Mouse (Mus musculus): ENCODE measurements at regions not wholly inside any gene's neighbourhood (a gene's known extent, or its start where the extent isn't known, plus 50 kb on each side); places are given as distances from the start of the nearest gene placed in this dataset.

DNA sequence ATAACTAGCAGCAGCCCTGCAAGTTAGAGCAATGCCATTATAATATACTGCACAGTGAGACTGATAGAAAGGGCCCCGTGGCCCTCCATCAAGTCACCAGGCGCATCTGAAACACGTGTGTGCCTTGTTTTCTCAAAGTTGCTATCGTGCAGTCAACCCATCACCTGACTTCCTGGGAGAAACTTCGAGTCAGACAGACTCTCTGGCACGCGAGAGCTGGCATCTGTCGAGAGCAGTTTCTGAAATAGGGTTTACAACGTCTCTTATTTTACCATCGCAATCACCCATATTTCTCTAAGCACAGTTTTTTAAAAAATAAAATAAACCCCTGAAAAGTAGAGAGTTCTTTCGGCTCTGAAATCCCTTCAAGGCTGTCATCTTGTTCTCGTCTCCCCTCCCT lies 169.8 kb downstream of the 3110018I06Rik start:
- no peak for DNase-seq (ENCODE audit: low read depth, low spot score)

DNA sequence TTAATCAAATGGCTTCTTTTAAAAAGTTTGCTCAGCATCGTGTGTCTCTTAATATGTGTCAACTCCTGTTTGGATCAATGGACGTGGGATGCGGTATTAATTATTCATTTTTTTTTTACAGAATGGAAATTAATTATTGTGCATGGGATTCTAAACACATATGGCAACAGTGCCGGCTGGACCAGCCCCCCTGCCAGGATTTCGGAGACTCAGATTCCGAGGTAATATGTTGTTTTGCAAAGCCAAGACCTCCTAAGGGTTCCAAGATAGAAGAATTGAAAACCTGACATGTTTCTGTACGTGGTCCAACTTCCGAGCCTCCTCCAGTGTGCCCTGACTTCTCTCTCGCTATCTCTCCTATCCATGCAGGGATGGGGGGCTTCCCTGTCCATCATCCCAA lies 170.4 kb downstream of the 3110018I06Rik start:
- DNase-seq (ENCODE audit: low read depth, low spot score) = no peak

- DNase-seq (ENCODE audit: low read depth, low spot score) = no peak
Observed at GRCm38 (mm10) chr12:107662624-107663023, 174.2 kb downstream of the 3110018I06Rik start.

- no peak for DNase-seq (ENCODE audit: low read depth, low spot score)
Observed at GRCm38 (mm10) chr12:107667836-107668235, 179.4 kb downstream of the 3110018I06Rik start.

DNA sequence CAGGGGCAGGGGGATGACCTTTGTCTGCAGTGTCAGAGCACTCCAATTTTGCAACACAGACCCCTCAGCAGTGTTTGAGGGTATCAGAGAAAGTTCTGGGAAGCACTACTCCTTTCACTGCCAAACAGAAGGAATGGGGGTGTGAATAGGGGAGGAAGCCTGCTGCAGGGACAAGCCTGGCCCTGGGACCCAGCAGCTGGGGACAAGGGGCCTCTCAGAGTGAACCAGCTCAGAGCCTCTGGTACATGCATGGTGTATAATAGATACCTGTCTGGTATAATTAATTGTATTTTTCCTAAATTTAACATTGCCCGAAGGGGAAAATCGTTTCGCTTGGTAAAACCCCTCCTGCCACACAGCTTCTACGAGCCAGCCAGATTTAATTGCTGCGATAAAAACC lies 180.6 kb downstream of the 3110018I06Rik start:
- DNase-seq (ENCODE audit: low read depth, low spot score) = no peak

DNA sequence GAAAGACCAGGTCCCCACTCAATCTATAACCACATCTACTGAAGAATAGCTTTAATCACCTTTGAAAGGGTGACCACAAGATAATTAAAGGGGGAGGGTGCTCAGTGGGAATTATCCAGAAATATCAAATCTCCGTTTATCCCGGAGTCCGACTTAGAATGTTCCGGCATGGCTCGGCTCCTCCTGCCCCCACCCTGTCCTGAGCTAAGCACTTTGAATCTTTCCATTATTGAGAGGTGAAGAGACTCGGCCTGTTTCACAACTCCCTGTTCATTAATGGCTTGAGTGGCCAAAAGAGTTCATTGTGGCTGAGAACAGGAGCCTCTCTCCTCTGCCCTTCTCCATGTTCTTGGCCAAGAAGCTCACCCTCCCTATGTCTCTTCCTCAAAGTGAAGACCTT lies 181.0 kb downstream of the 3110018I06Rik start:
- DNase-seq (ENCODE audit: low read depth, low spot score) = no peak

DNA sequence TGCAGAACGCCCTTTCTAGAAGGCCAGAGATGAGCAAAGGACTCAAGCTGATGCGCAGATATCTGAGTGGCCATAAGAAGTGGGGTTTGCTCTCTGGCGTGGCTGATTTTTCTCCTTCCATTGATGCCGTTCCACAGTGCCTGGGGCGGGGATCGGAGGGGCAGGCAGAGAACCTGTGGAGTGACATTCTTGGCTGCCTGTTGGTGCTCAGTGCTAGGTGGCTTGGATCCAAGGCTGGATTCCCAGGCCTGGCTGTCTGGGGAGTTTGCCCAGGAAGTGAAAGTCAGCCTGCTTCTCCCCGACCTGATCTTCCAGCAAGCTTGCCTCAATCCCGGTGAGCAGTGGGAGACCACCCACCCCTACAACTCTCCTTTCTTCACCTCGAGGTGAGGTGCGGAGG lies 181.5 kb downstream of the 3110018I06Rik start:
- no peak for DNase-seq (ENCODE audit: low read depth, low spot score)

GRCm38 (mm10) chr12:107677076-107677475 lies 188.6 kb downstream of the 3110018I06Rik start:
- DNase-seq (ENCODE audit: low read depth, low spot score) = no peak

DNA sequence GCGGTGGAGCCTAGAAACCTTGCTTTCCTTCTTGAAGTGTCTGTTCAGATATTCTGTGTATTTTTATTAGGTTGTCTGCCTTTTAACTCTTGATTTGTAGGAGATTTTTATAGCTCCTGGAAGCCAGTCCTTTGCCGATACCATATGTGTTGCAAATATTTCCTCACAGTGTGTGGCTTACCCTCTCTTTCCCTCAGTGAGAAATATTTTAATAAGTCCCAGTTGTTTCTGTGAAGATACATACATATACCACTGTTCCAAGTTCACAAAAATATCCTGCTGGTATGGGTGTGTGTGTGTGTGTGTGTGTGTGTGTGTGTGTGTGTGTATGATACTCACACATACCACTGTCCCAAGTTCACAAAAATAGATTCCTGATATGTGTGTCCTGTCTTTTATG lies 199.0 kb downstream of the 3110018I06Rik start:
- no peak for DNase-seq (ENCODE audit: low read depth, low spot score)

DNA sequence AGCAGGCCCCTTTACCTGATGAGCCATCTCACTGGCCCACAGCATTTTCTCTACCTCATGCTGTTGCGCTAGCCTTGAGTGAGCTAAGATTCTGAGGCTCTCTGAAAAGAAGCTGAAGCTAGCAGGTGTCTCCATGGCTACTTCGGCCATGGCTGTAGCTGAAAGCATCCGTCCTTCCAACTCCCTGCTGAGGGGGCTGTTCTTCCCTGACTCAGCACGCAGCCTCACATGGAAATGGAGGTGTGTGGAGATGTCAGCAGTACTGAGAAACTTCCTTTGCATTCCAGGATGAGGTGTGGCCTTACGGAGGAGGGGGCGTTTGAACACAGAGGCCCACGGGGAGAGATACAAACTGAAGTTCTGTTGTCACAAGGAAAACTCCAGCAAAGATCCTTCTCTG lies 201.0 kb downstream of the 3110018I06Rik start:
- no peak for DNase-seq (ENCODE audit: low read depth, low spot score)

DNA sequence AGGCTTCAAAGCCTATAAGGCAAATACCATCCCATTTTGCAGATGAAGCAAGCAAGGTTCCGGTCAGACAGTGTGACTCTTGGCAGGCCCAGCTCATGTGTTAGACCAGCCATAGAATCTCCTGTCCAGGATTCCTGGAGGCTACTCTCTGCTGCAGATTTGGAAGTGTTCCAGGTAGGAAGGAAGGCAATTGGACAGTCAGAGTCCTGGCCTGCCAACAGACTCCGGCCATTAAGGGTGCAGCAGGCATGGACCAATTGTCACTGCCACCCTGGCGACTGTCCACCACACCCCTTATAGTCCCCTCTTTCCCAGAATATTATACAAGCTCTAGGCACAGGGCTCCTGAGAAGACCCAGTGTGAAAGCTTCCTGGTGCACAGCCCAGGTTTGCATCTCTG lies 201.6 kb downstream of the 3110018I06Rik start:
- no peak for DNase-seq (ENCODE audit: low read depth, low spot score)

- DNase-seq (ENCODE audit: low read depth, low spot score) = no peak
Observed at GRCm38 (mm10) chr12:107693693-107694092, 205.3 kb downstream of the 3110018I06Rik start.

GRCm38 (mm10) chr12:107695014-107695413 lies 206.6 kb downstream of the 3110018I06Rik start:
- DNase-seq (ENCODE audit: low read depth, low spot score) = no peak

- DNase-seq (ENCODE audit: low read depth, low spot score) = no peak
Observed at GRCm38 (mm10) chr12:107695438-107696267, 207.2 kb downstream of the 3110018I06Rik start.

- no peak for DNase-seq (ENCODE audit: low read depth, low spot score)
Observed at GRCm38 (mm10) chr12:107700317-107700716, 211.9 kb downstream of the 3110018I06Rik start.

DNA sequence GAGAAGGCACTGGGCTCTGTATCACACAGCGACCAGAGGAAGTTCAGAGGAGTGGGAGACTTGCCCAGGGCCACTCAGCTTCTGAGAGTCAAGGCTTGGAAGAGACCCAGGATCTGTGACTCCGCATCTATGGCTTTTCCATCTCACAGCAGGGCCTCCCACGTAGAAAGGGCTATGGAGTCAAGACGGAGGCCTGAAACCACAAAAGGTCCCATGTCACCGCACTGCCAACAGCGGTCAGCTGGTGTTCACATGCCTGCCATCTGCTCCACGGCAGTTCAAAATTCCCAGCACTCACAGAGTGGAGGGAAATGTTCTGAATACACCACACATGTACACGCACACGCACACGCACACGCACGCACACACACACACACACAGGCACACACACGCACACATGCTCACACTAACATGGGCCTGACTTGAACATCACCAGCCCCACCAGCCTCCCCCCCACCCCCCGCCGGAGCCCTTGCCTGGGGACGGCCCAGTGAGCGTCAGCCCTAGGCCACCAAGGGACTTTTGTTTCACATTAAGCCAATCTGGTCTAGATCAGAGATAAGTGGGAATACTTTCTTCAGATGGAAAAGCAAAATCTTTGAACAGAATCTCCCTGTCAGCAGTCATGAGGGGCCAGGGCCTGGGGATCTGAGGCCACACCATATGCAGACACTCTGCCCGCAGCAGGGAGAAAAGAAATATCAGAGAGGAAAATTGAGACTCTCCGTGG lies 212.6 kb downstream of the 3110018I06Rik start:
- DNase-seq (ENCODE audit: low read depth, low spot score) = no peak

GRCm38 (mm10) chr12:107708812-107709211 lies 220.4 kb downstream of the 3110018I06Rik start:
- no peak for DNase-seq (ENCODE audit: low read depth, low spot score)

- DNase-seq (ENCODE audit: low read depth, low spot score) = no peak
Observed at GRCm38 (mm10) chr12:107711017-107711416, 222.6 kb downstream of the 3110018I06Rik start.

DNA sequence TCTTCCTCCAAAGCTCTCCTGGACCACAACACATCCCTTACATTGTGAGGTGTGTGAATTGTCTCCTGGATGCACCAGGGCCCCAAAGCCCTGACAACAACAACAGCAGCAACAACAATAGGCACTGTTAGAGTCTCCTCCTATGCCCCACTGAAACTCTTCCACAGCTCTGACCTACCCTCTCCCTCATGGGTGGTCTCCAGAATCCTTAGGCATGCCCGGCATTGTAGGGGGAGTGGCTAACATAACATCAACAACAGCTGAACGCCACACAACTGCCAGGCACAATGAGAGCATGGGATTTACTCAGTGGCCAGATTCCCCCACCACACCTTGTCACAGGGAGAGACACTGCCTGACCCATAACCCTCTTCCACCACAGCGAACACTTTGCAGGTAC lies 223.2 kb downstream of the 3110018I06Rik start:
- DNase-seq (ENCODE audit: low read depth, low spot score) = no peak

DNA sequence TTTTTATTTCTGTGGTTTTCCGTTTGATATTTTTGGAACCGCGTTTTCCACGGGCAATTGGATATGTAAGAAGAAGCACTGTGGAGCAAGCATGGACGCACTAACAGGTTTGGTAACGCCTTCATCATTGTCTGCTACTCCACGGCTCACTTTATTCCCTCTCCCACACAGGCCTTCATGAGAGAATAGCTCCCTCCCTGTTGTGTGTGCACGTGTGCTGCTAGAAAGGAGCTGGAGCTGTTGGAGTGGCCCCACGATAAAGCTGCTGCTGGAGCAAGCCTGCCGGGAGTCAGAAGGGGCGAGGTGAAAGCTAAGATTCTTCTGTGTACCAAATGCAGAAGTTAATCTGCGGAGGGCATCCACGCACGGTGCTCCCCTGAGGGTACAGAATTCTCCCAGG lies 224.8 kb downstream of the 3110018I06Rik start:
- no peak for DNase-seq (ENCODE audit: low read depth, low spot score)

GRCm38 (mm10) chr12:107714846-107715245 lies 226.4 kb downstream of the 3110018I06Rik start:
- DNase-seq (ENCODE audit: low read depth, low spot score) = no peak

GRCm38 (mm10) chr12:107715871-107716270 lies 227.4 kb downstream of the 3110018I06Rik start:
- DNase-seq (ENCODE audit: low read depth, low spot score) = no peak

DNA sequence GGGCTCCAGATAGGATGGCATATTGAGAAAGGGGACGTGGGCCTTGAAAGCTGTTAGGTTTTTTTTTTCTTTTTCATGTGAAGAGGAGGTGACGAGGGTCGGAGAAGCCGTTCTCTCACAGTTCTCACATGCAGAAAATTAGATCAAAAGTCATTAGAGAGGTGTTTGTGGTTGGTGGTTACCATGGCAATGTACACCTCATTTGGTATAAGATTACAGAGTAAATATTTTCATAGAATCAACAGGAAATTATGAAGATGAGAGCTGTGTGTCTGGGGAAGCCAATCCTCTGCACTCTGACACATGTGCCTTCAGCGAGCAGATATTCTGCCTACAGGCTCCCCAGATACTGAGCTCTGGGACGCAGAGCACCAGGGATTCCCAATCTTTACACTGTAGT lies 232.5 kb downstream of the 3110018I06Rik start:
- no peak for DNase-seq (ENCODE audit: low read depth, low spot score)
